Mouse (Mus musculus) thymus, adult 2 months (tissue): ENCODE results near the gene 1600002K03Rik. TPM values are rescaled to one million over a fixed set of nuclear protein-coding genes. Genes with fewer than 3 reads are reported as not detected.

ENCODE experiments used
- DNase-seq: peaks from one replicate; pipeline ENCODE4 v3.0.0; 2021
- H3K27ac ChIP-seq: fragments of 200-500 bp; 2 replicates; pipeline ENCODE4 v1.5.1; 2012; ENCODE audit warnings: low read length, control low read depth; ENCODE audit not compliant: control insufficient read depth, insufficient read depth
- H3K27me3 ChIP-seq: fragments of 200-500 bp; 2 replicates; pipeline ENCODE4 v1.6.1; 2012; ENCODE audit warnings: mild to moderate bottlenecking, low read length, moderate library complexity, mixed read lengths; ENCODE audit not compliant: control insufficient read depth, insufficient read depth
- H3K36me3 ChIP-seq: fragments of 200-500 bp; 2 replicates; pipeline ENCODE4 v1.6.1; 2012; ENCODE audit warnings: mild to moderate bottlenecking, low read length, moderate library complexity; ENCODE audit not compliant: control insufficient read depth, insufficient read depth
- H3K4me1 ChIP-seq: fragments of 200-500 bp; replicated peaks from 2 replicates; pipeline ENCODE4 v1.6.1; 2012; ENCODE audit warnings: low read length; ENCODE audit not compliant: control insufficient read depth, insufficient read depth
- H3K4me3 ChIP-seq: fragments of 200-500 bp; 2 replicates; pipeline ENCODE4 v1.5.1; 2012; ENCODE audit warnings: mild to moderate bottlenecking, low read length, control low read depth, moderate library complexity; ENCODE audit not compliant: control insufficient read depth, insufficient read depth
- CTCF ChIP-seq: fragments of 200-500 bp; IDR thresholded peaks from 2 replicates; pipeline ENCODE4 v1.5.1; 2012; ENCODE audit warnings: mild to moderate bottlenecking, control low read depth, low read length, moderate library complexity, borderline replicate concordance; ENCODE audit not compliant: control insufficient read depth, poor library complexity, insufficient read depth; ENCODE audit errors: extremely low read depth
- POLR2A ChIP-seq: fragments of 200-500 bp; IDR thresholded peaks from 2 replicates; pipeline ENCODE4 v1.6.1; 2012; ENCODE audit warnings: mild to moderate bottlenecking, low read length, control low read depth, moderate library complexity; ENCODE audit not compliant: control insufficient read depth, poor library complexity, insufficient read depth; ENCODE audit errors: extremely low read depth
- WGBS: fragments of 180-500 bp; shearing (Covaris S2); methylation state at CpG from one replicate; pipeline ENCODE4 v1.1.7; 2018; 5-methylcytosine and 5-hydroxymethylcytosine counted together
- polyA plus RNA-seq: library from polyadenylated mRNA; depleted of rRNA; stranded (reverse); fragments of >200 nt; gene quantifications from 2 replicates; pipeline ENCODE4 v1.2.3, GENCODE M21; 2012

The 1600002K03Rik gene
- polyA plus RNA-seq, 1 experiment, result 14.8 TPM

GRCm38 (mm10) chr10:80174705-80175104 is 2.0 kb downstream of the 1600002K03Rik start:
- WGBS, result 72% methylated on average over 2 of the region's 2 CpGs
- Histone ChIP-seq H3K27me3 (no peaks in the 10 kb centered on the region; the same call in 1 of the 2 replicates), H3K36me3 (peaks cover 24% of the 10 kb centered on the region; the same call in 1 of the 2 replicates), H3K4me1 (peaks cover 13% of the 10 kb centered on the region), H3K4me3 (no peak overlapping the region), H3K27ac (no peak overlapping the region)
- no peak for TF ChIP-seq POLR2A
- peak; percentile 54; the same call in 1 of the 2 replicates for TF ChIP-seq CTCF
- peak; percentile 65 for DNase-seq

- H3K27me3 ChIP-seq, result peaks cover 7% of the 10 kb centered on the region
- WGBS, result 55% methylated on average over 4 of the region's 4 CpGs
- H3K36me3 ChIP-seq, result peaks cover 14% of the 10 kb centered on the region; the same call in 1 of the 2 replicates
- peaks cover 16% of the 10 kb centered on the region for H3K4me1 ChIP-seq
- no peak overlapping the region for H3K4me3 ChIP-seq
- TF ChIP-seq POLR2A (no peak), CTCF (no peak)
- H3K27ac ChIP-seq, result no peak overlapping the region
- no peak for DNase-seq
Measured at GRCm38 (mm10) chr10:80175536-80176269, 3.0 kb downstream of the 1600002K03Rik start.

GRCm38 (mm10) chr10:80176270-80176834 is 3.6 kb downstream of the 1600002K03Rik start:
- no peak overlapping the region for H3K27ac ChIP-seq
- H3K4me3 ChIP-seq, result no peak overlapping the region
- WGBS, result 93% methylated on average over 5 of the region's 5 CpGs
- TF ChIP-seq CTCF, result no peak
- TF ChIP-seq POLR2A, result no peak
- H3K4me1 ChIP-seq, result peaks cover 16% of the 10 kb centered on the region
- H3K27me3 ChIP-seq, result peaks cover 7% of the 10 kb centered on the region
- H3K36me3 ChIP-seq, result peaks cover 7% of the 10 kb centered on the region; the same call in 1 of the 2 replicates
- no peak for DNase-seq

- H3K27ac ChIP-seq, result no peak overlapping the region
- H3K27me3 ChIP-seq, result peaks cover 7% of the 10 kb centered on the region
- peaks cover 9% of the 10 kb centered on the region for H3K4me1 ChIP-seq
- no peaks in the 10 kb centered on the region for H3K36me3 ChIP-seq
- no peak overlapping the region for H3K4me3 ChIP-seq
- 93% methylated on average over 7 of the region's 7 CpGs for WGBS
- TF ChIP-seq POLR2A (no peak), CTCF (no peak)
- no peak for DNase-seq
Measured at GRCm38 (mm10) chr10:80177441-80178279, 4.9 kb downstream of the 1600002K03Rik start.

- TF ChIP-seq POLR2A, result no peak
- TF ChIP-seq CTCF, result no peak
- Histone ChIP-seq H3K4me1 (peaks cover 6% of the 10 kb centered on the region), H3K36me3 (no peaks in the 10 kb centered on the region), H3K27ac (no peak within 1 kb of the TSS), H3K27me3 (peaks cover 7% of the 10 kb centered on the region), H3K4me3 (peak within 1 kb of the TSS; percentile 48)
- 11% methylated on average over 104 of the region's 106 CpGs for WGBS
- DNase-seq, result no peak
Measured at GRCm38 (mm10) chr10:80179068-80180051, 6.6 kb downstream of the 1600002K03Rik start, which contains the start of gene Efna2. Efna2 (plus strand) TSS chr10:80179482.

GRCm38 (mm10) chr10:80180288-80180687 is 7.5 kb downstream of the 1600002K03Rik start:
- TF ChIP-seq POLR2A, result no peak
- no peak for TF ChIP-seq CTCF
- peaks cover 7% of the 10 kb centered on the region for H3K27me3 ChIP-seq
- 71% methylated on average over 6 of the region's 6 CpGs for WGBS
- peaks cover 6% of the 10 kb centered on the region for H3K4me1 ChIP-seq
- H3K4me3 ChIP-seq, result no peak overlapping the region
- H3K36me3 ChIP-seq, result no peaks in the 10 kb centered on the region
- H3K27ac ChIP-seq, result no peak overlapping the region
- DNase-seq, result no peak
